Mouse (Mus musculus) heart, adult 2 months (tissue): ENCODE measurements around the gene Umad1.

ENCODE experiments used
- CTCF ChIP-seq: fragments of 200-600 bp; IDR thresholded peaks from 2 replicates; pipeline ENCODE4 v1.8.1; 2022; ENCODE audit warnings: antibody characterized with exemption, mild to moderate bottlenecking, moderate library complexity
- EP300 ChIP-seq: fragments of 200-500 bp; IDR thresholded peaks from 2 replicates; pipeline ENCODE4 v1.6.1; 2011; ENCODE audit warnings: low read depth, low read length, control low read depth; ENCODE audit not compliant: insufficient read depth
- POLR2A ChIP-seq: fragments of 200-500 bp; IDR thresholded peaks from 2 replicates; pipeline ENCODE4 v1.6.1; 2011; ENCODE audit warnings: mild to moderate bottlenecking, low read depth, low read length, control low read depth; ENCODE audit not compliant: insufficient read depth

DNA sequence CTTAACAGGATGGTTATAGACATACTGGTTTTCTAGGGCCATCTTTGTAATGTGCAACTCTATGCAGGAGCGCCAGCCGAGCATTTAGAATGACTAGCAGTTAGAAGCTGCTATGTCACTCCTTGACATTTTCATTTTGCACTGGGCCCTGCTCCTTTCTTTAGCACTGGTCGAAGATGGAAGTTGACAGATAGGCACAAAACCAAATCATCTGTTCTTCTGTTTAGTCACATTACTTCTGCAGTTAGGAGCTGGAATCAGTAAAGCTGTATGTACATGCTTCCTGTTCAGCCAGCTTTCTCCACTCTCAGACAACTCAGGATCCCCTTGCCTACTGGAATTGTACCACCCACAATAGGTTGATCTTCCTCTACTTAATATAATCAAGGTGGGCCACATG lies 48.4 kb upstream of the Umad1 start:
- TF ChIP-seq CTCF (no peak), POLR2A (no peak), EP300 (no peak)
